Comparison of ENCODE assay signal across 7 mouse cellular contexts in the genomic region with DNA sequence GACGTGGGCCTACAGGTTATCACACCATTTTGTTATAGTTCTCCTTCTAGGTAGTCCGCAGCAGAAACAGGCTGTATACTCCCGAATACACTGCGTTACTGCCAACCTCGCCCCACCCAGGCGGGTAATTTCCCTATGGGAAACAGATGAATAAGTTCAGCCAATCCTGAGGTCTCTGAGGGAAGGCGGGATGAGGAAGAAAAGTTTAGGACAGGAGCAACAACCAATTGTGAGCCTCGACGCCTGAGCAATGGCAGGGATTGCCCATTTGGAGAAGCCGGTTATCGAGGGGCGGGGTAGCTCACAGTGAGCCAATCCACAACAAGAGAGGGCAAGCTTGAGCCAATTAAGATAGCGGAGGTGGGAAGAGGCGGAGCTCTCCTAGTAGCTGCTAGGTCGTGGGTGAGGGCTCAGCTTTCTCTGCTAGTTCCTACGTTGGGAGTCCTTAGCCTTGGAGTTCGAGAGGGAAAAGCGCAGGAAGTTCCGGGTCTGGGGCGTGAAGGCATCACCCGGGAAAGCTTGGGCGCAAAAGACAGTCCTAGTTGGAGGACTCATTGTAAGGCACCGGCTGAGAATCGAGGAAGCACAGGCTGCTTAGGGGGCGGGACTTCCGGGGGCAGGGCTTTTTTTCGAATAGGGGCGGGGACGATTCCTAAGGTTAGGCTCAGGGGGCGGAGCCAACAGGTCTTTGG. TPM values are rescaled to one million over a fixed set of nuclear protein-coding genes. Genes with fewer than 3 reads are reported as not detected.
DNase-seq lines count a peak whose midpoint lies in the region; ATAC-seq lines count a peak whose summit lies in the region.

Gene Zbtb3, plus strand, starts transcription at position 426 of the 692 bp plus-strand sequence.

- peak within 1 kb of the TSS; percentile 74 for H3K4me2 ChIP-seq in intestine, embryonic 16.5 days (ENCODE audit: low read depth, low read length)
- peak within 1 kb of the TSS; percentile 49 for H3K4me2 ChIP-seq in midbrain, embryonic 11.5 days

- H3K4me1 ChIP-seq in intestine, embryonic 16.5 days (ENCODE audit: control insufficient read depth, insufficient read depth, low read length) = peaks cover 10% of the 10 kb centered on the region
- H3K4me1 ChIP-seq in midbrain, embryonic 11.5 days (ENCODE audit: control insufficient read depth, insufficient read depth, low read length) = peaks cover 11% of the 10 kb centered on the region

- H3K27ac ChIP-seq in intestine, embryonic 16.5 days (ENCODE audit: low read length) = peak within 1 kb of the TSS; percentile 88
- peak within 1 kb of the TSS; percentile 65; the same call in 1 of the 2 replicates for H3K27ac ChIP-seq in midbrain, embryonic 11.5 days (ENCODE audit: low read depth, low read length)

- H3K4me3 ChIP-seq in intestine, embryonic 16.5 days (ENCODE audit: low read length) = peak within 1 kb of the TSS; percentile 72
- peak within 1 kb of the TSS; percentile 57 for H3K4me3 ChIP-seq in midbrain, embryonic 11.5 days (ENCODE audit: low read depth, low read length)

- intact Hi-C loops in left cerebral cortex, postnatal 36 days (cut with DNase I) = no loop called here

- peak; percentile 97 for ATAC-seq in intestine, embryonic 16.5 days
- ATAC-seq in midbrain, embryonic 11.5 days (ENCODE audit: low FRiP score) = peak; percentile 98

- H3K9ac ChIP-seq in intestine, embryonic 16.5 days (ENCODE audit: low read depth, low read length) = peak within 1 kb of the TSS; percentile 72
- H3K9ac ChIP-seq in midbrain, embryonic 11.5 days (ENCODE audit: low read length) = peak within 1 kb of the TSS; percentile 70

- H3K9me3 ChIP-seq in intestine, embryonic 16.5 days (ENCODE audit: control insufficient read depth, low read length) = no peaks in the 10 kb centered on the region
- no peaks in the 10 kb centered on the region for H3K9me3 ChIP-seq in midbrain, embryonic 11.5 days (ENCODE audit: control insufficient read depth, low read length)

- peaks cover 3% of the 10 kb centered on the region; the same call in 1 of the 2 replicates for H3K36me3 ChIP-seq in intestine, embryonic 16.5 days (ENCODE audit: control insufficient read depth, insufficient read depth, low read length)
- peaks cover 8% of the 10 kb centered on the region; the same call in 1 of the 2 replicates for H3K36me3 ChIP-seq in midbrain, embryonic 11.5 days (ENCODE audit: control insufficient read depth, insufficient read depth, low read length)

- peak; percentile 97 for DNase-seq in adrenal gland, adult 8-10 months
- DNase-seq in embryo, embryonic 9.5 days (ENCODE audit: extremely low spot score) = peak; percentile 95
- DNase-seq in gastrocnemius, postnatal 4 days (ENCODE audit: low spot score in 2 of 2) = peak; percentile 72 to 88
- peak; percentile 95 for DNase-seq in left cerebral cortex, postnatal 36 days (ENCODE audit: low spot score in 2 of 2)
- DNase-seq in midbrain, embryonic 11.5 days (ENCODE audit: low spot score, missing footprints) = peak; percentile 99
- DNase-seq in skeletal muscle tissue, adult 2 months (ENCODE audit: low read depth, low spot score) = peak; percentile 97

- WGBS in intestine, embryonic 16.5 days = under 1% methylated on average over 30 of the region's 30 CpGs
- under 1% methylated on average over 30 of the region's 30 CpGs for WGBS in midbrain, embryonic 11.5 days

- H3K27me3 ChIP-seq in intestine, embryonic 16.5 days (replicated peaks; ENCODE audit: control insufficient read depth, insufficient read depth, low read length) = no peaks in the 10 kb centered on the region
- no peaks in the 10 kb centered on the region for H3K27me3 ChIP-seq in midbrain, embryonic 11.5 days (ENCODE audit: control insufficient read depth, insufficient read depth, low read length)

RNA-seq across cellular contexts. Expression of gene Zbtb3, which starts in this region (rescaled TPM):
- 1 to 10 TPM; 2.5 to 4.9 (median 3.5) TPM for total RNA-seq in adrenal gland, adult 8-10 months (2022)
- 1 to 10 TPM; 1.4 to 1.5 TPM for total RNA-seq in gastrocnemius, postnatal 4 days (2021)
- 3.6 and 4.1 TPM in 2 replicates for polyA plus RNA-seq in intestine, embryonic 16.5 days (2015; fragmentation: Nextera tagmentation; extraction: Ambion mirVana)
- total RNA-seq in left cerebral cortex, postnatal 36 days (2021) = 1 to 10 TPM; 4.9 to 6.3 TPM
- 6.1 and 6.5 TPM in 2 replicates for polyA plus RNA-seq in midbrain, embryonic 11.5 days (2014; fragmentation: Nextera tagmentation; extraction: Ambion mirVana)

Comparison
In these comparisons a context has a peak if more than half of its experiments do, and no peak if none do; other contexts are left out.
1. Peak in every context shown above with its lines: DNase-seq, ATAC-seq, H3K4me3 ChIP-seq and H3K27ac ChIP-seq.